Mouse (Mus musculus): ENCODE measurements around the gene Hist2h4. TPM values are rescaled to one million over a fixed set of nuclear protein-coding genes. Genes with fewer than 3 reads are reported as not detected.

The Hist2h4 gene
- polyA plus RNA-seq, 1 experiment from 2014 or later: 6.8 TPM

DNA sequence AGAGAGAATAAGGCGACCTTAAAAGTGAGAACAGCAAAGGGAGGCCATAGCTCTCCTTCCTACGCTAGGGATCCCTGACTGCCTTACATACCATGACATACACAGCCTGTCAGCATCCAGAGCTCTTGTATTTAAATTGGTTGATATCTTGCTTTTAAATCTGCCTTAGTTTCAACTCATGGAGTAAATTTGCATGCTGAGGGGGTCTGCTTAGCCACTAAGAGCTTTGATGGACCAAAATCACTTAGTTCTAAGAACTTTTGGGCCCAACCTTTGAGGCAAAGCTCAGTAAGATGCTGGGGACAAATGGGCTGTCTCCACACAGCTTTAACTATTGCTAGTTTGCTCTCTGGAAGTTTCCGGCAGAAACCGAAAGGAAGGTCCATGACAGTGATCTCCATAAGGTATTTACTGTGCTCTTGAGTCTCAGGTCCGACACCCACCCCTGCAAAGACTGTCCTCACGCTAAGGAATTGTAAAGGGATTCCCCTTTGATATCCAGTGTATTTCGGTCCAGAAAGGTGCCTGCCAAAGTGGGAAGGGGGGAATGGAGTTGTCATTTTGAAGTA lies 25.7 kb downstream of the Hist2h4 start:
- Histone ChIP-seq H3K27ac (peak overlapping the region; percentile 91), H3K4me3 (peak overlapping the region; percentile 60), H3K9me3 (no peaks in the 10 kb centered on the region), H3K27me3 (ENCODE audit: insufficient read depth, poor library complexity, severe bottlenecking) (no peaks in the 10 kb centered on the region), H3K4me1 (replicated peaks) (peaks cover 24% of the 10 kb centered on the region), H3K36me3 (no peaks in the 10 kb centered on the region)
- DNase-seq (ENCODE audit: low spot score): peak; percentile 43
- 32% methylated on average over 7 of the region's 7 CpGs for WGBS

DNA sequence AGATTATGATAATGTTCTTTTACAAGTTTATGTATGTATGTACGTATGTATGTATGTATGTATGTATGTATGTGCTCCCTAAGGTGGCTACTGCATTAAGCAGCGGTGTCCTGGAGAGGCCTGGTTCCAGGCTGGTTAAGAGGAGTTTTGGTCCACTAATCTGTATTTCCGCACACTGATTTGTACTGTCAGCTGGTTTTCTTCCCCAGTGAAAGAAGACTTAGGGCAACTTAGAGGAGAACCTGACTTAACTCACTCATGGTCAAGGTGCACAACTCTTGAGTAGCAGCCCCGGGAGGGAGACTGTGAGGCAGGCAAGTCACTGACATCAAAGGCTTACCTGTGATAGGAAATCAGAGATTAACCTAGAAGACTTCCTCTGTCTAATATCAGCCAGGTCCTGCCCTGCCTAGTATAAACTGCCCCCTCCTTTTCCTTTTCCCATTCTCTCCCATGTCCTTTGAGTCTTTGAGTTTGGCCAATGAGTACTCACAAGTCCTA lies 26.2 kb downstream of the Hist2h4 start:
- 86% methylated on average over 4 of the region's 4 CpGs for WGBS
- peaks cover 24% of the 10 kb centered on the region for H3K4me1 ChIP-seq (replicated peaks)
- peak overlapping the region; percentile 60 for H3K4me3 ChIP-seq
- H3K27me3 ChIP-seq (ENCODE audit: insufficient read depth, poor library complexity, severe bottlenecking): no peaks in the 10 kb centered on the region
- peak; percentile 33 for DNase-seq (ENCODE audit: low spot score)
- H3K9me3 ChIP-seq: no peaks in the 10 kb centered on the region
- H3K27ac ChIP-seq: peak overlapping the region; percentile 91
- H3K36me3 ChIP-seq: no peaks in the 10 kb centered on the region

DNA sequence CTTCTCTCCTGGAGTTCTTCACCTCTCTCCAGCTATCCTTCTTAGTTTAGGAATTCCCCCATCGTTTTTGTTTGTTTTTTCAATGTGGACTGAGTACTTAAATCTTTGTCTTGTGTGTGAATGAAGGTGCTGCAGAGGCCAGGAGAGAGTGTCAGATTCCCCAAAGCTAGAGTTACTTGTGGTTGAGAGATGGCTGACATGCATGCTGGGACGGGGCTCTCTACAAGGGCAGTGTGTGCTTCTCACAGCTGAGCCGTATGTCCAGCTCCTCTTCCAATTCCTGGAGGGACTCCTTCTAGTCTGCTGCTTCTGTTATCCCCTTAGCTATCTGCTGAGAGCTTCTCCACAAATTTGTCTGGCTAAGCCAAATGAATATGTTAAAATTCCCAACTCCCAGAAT lies 27.3 kb downstream of the Hist2h4 start:
- Histone ChIP-seq H3K4me1 (replicated peaks) (peaks cover 21% of the 10 kb centered on the region), H3K36me3 (no peaks in the 10 kb centered on the region), H3K27me3 (ENCODE audit: insufficient read depth, poor library complexity, severe bottlenecking) (no peaks in the 10 kb centered on the region), H3K27ac (no peak overlapping the region; the same call in 1 of the 2 replicates), H3K9me3 (no peaks in the 10 kb centered on the region), H3K4me3 (no peak overlapping the region)
- 55% methylated on average over 3 of the region's 3 CpGs for WGBS
- no peak for DNase-seq (ENCODE audit: low spot score)

DNA sequence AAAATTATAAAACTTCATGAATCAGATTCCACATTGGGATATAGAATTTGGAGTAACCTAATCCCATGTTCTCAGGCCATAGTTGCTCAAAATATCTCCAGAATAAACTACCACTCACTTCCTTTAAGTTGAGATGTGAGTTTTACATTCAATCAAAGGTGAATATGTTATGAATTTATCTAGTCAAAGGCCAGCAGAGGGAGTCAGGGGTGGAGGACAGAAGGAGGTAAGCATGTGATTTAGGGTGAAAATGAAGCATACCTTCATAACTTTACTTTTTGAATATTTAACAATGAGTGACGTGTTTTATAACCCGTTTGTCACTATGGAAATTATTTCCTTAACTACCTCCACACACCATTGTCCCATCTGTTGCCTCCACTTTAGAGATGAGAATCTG lies 28.2 kb downstream of the Hist2h4 start:
- Histone ChIP-seq H3K36me3 (no peaks in the 10 kb centered on the region), H3K4me1 (replicated peaks) (peaks cover 16% of the 10 kb centered on the region), H3K27me3 (ENCODE audit: insufficient read depth, poor library complexity, severe bottlenecking) (no peaks in the 10 kb centered on the region), H3K9me3 (no peaks in the 10 kb centered on the region), H3K27ac (no peak overlapping the region), H3K4me3 (no peak overlapping the region)
- DNase-seq (ENCODE audit: low spot score): no peak
- WGBS: 95% methylated on average over 2 of the region's 2 CpGs

GRCm38 (mm10) chr3:96231758-96232120 lies 31.4 kb downstream of the Hist2h4 start:
- Histone ChIP-seq H3K27me3 (ENCODE audit: insufficient read depth, poor library complexity, severe bottlenecking) (no peaks in the 10 kb centered on the region), H3K9me3 (no peaks in the 10 kb centered on the region), H3K4me3 (no peak overlapping the region), H3K36me3 (no peaks in the 10 kb centered on the region), H3K27ac (no peak overlapping the region), H3K4me1 (replicated peaks) (peaks cover 10% of the 10 kb centered on the region; the same call in 1 of the 2 replicates)
- 74% methylated on average over 2 of the region's 2 CpGs for WGBS
- DNase-seq (ENCODE audit: low spot score): no peak

- no peaks in the 10 kb centered on the region for H3K27me3 ChIP-seq (ENCODE audit: insufficient read depth, poor library complexity, severe bottlenecking)
- no peak for DNase-seq (ENCODE audit: low spot score)
- WGBS: 78% methylated on average over 4 of the region's 4 CpGs
- H3K36me3 ChIP-seq: no peaks in the 10 kb centered on the region
- 0 out of 2 replicates have a peak, but pooled peaks cover 11% of the 10 kb centered on the region for H3K4me1 ChIP-seq (replicated peaks)
- H3K9me3 ChIP-seq: no peaks in the 10 kb centered on the region
- H3K4me3 ChIP-seq: no peak overlapping the region
- H3K27ac ChIP-seq: no peak overlapping the region
Measured at GRCm38 (mm10) chr3:96230910-96231757, 32.0 kb downstream of the Hist2h4 start.

- H3K4me1 ChIP-seq (replicated peaks): peaks cover 18% of the 10 kb centered on the region
- DNase-seq (ENCODE audit: low spot score): no peak
- 84% methylated on average over 2 of the region's 2 CpGs for WGBS
- no peak overlapping the region for H3K27ac ChIP-seq
- H3K4me3 ChIP-seq: no peak overlapping the region
- no peaks in the 10 kb centered on the region for H3K9me3 ChIP-seq
- no peaks in the 10 kb centered on the region for H3K27me3 ChIP-seq (ENCODE audit: insufficient read depth, poor library complexity, severe bottlenecking)
- no peaks in the 10 kb centered on the region for H3K36me3 ChIP-seq
Measured at GRCm38 (mm10) chr3:96230404-96230803, 32.7 kb downstream of the Hist2h4 start.

DNA sequence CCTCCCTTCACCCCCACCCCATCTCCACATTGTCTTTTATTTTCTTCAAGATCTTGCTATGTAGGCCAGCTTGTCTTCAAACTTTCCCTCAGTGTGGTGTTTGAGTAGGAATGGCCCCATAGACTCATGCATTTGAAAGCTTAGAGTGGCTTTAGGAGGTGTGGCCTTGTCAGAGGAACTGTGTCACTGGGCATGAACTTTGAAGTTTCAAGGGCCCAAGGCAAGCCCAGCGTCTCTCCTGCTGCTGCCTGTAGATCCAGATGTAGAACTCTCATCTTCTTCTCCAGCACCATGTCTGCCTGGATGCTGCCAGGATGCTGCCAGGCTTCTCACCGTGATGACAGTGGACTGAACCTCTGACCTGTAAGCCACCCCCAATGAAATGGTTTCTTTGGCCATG lies 34.3 kb downstream of the Hist2h4 start:
- no peaks in the 10 kb centered on the region for H3K9me3 ChIP-seq
- H3K4me1 ChIP-seq (replicated peaks): peaks cover 31% of the 10 kb centered on the region
- no peak overlapping the region for H3K4me3 ChIP-seq
- DNase-seq (ENCODE audit: low spot score): no peak
- H3K27me3 ChIP-seq (ENCODE audit: insufficient read depth, poor library complexity, severe bottlenecking): no peaks in the 10 kb centered on the region
- 63% methylated on average over 2 of the region's 2 CpGs for WGBS
- H3K36me3 ChIP-seq: no peaks in the 10 kb centered on the region
- no peak overlapping the region for H3K27ac ChIP-seq

DNA sequence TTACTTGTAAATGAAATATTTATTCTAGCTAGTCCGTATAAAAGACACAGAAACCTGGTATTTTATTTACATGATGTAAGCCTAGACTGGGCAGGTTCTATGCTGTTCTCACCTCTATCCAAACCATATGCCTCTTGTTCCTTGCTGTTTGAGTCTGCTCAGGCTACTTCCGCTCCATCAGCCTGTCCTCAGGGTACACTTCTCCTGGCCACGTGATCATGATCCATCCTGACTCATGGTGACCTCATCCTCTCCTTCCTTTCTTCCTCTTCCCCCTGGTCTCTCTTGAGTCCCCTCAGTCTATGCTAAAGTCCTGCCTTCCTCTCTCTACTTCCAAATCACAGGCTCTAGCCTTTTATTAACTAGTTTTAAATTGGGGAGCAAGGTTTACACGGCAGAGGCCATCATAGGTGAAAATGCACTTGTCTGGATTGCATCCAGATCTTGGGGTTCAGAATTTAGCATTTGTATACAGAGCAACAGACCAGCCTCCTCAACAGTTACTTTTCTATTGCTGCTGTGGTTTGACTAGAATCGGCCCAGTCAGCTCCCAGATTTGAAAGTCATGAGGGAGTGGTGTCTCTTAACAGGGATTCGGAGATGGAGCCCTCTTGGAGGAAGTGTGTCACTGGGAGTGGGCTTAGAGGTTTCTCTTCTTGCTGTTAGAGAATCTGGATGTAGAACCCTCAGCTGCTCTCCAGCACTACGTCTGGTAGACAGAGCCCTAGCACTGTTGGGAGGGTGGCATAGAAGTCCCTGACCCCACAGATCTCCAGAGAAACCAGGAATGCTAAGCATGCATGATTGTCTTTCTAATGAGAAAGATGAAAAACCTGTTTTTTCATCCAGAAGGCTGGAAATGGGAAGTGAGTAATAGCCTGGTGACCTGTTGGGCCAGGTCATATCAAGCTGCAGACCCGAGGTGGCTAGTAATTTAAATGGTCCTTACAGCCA lies 36.1 kb downstream of the Hist2h4 start:
- no peak for DNase-seq (ENCODE audit: low spot score)
- no peaks in the 10 kb centered on the region for H3K9me3 ChIP-seq
- no peaks in the 10 kb centered on the region for H3K36me3 ChIP-seq
- H3K4me1 ChIP-seq (replicated peaks): peaks cover 48% of the 10 kb centered on the region
- WGBS: 71% methylated on average over 8 of the region's 8 CpGs
- no peaks in the 10 kb centered on the region for H3K27me3 ChIP-seq (ENCODE audit: insufficient read depth, poor library complexity, severe bottlenecking)
- H3K27ac ChIP-seq: no peak overlapping the region
- no peak overlapping the region for H3K4me3 ChIP-seq

GRCm38 (mm10) chr3:96225421-96225820 lies 37.7 kb downstream of the Hist2h4 start:
- Histone ChIP-seq H3K27ac (peak overlapping the region; percentile 9; the same call in 1 of the 2 replicates), H3K9me3 (no peaks in the 10 kb centered on the region), H3K27me3 (ENCODE audit: insufficient read depth, poor library complexity, severe bottlenecking) (no peaks in the 10 kb centered on the region), H3K4me3 (peak overlapping the region; percentile 24; the same call in 1 of the 2 replicates), H3K36me3 (no peaks in the 10 kb centered on the region), H3K4me1 (replicated peaks) (peaks cover 58% of the 10 kb centered on the region)
- 22% methylated on average over 2 of the region's 2 CpGs for WGBS
- DNase-seq (ENCODE audit: low spot score): no peak

DNA sequence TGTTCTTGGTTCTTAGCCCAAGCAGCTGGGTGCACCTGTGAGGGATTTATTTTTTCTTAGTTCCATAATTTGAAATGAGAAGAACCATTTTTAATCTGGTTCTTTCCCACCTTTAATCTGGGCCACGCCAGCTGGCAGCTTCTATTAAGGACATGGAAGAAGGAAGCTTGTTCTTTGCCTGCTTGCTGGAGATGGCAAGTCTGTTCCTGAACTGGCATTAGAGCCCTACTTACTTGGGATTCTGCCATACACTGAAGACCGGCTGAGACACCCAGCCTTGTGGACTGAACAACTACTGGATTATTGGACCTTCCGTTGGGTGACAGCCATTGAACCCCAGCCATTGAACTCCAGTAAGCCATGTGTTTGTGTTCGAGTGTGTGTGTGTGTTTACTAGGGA lies 40.3 kb downstream of the Hist2h4 start:
- H3K9me3 ChIP-seq: no peaks in the 10 kb centered on the region
- 92% methylated on average over 4 of the region's 4 CpGs for WGBS
- peaks cover 69% of the 10 kb centered on the region for H3K4me1 ChIP-seq (replicated peaks)
- H3K27ac ChIP-seq: 0 out of 2 replicates have a peak overlapping the region, but pooled peaks have one; percentile 35
- no peak for DNase-seq (ENCODE audit: low spot score)
- H3K4me3 ChIP-seq: peak overlapping the region; percentile 68
- no peaks in the 10 kb centered on the region for H3K36me3 ChIP-seq
- H3K27me3 ChIP-seq (ENCODE audit: insufficient read depth, poor library complexity, severe bottlenecking): no peaks in the 10 kb centered on the region

GRCm38 (mm10) chr3:96221640-96222038 lies 41.5 kb downstream of the Hist2h4 start:
- Histone ChIP-seq H3K4me3 (peak overlapping the region; percentile 68), H3K36me3 (no peaks in the 10 kb centered on the region), H3K27ac (peak overlapping the region; percentile 97), H3K9me3 (no peaks in the 10 kb centered on the region), H3K27me3 (ENCODE audit: insufficient read depth, poor library complexity, severe bottlenecking) (no peaks in the 10 kb centered on the region), H3K4me1 (replicated peaks) (peaks cover 62% of the 10 kb centered on the region)
- 19% methylated on average over 9 of the region's 9 CpGs for WGBS
- DNase-seq (ENCODE audit: low spot score): peak; percentile 19

Measured in hindbrain, embryonic 10.5 days (tissue).